Mouse (Mus musculus): Measurements from ENCODE around the gene Arhgap15. TPM values are rescaled to one million over a fixed set of nuclear protein-coding genes. Genes with fewer than 3 reads are reported as not detected.

Gene Arhgap15
- polyA plus RNA-seq, 1 experiment: 9.5 TPM

- Histone ChIP-seq H3K27ac (ENCODE audit: control insufficient read depth, insufficient read depth, low read length) (no peak overlapping the region), H3K27me3 (ENCODE audit: control insufficient read depth, insufficient read depth, low read length) (no peaks in the 10 kb centered on the region), H3K4me1 (replicated peaks; ENCODE audit: control insufficient read depth, insufficient read depth, low read length) (no peaks in the 10 kb centered on the region), H3K4me3 (ENCODE audit: control insufficient read depth, insufficient read depth, low read length) (no peak overlapping the region), H3K36me3 (ENCODE audit: control insufficient read depth, insufficient read depth, low read length) (no peaks in the 10 kb centered on the region)
- no peak for TF ChIP-seq POLR2A (IDR thresholded peaks at IDR 0.05; ENCODE audit: control insufficient read depth, extremely low read depth, insufficient read depth, low read length, poor library complexity)
- no peak for TF ChIP-seq CTCF (IDR thresholded peaks at IDR 0.05; ENCODE audit: borderline replicate concordance, control insufficient read depth, extremely low read depth, insufficient read depth, low read length, poor library complexity)
- DNase-seq: no peak
- 62% methylated on average over 3 of the region's 3 CpGs for WGBS
Measured at GRCm38 (mm10) chr2:44192058-44192457, 443.4 kb downstream of the Arhgap15 start.

- TF ChIP-seq POLR2A (IDR thresholded peaks at IDR 0.05; ENCODE audit: control insufficient read depth, extremely low read depth, insufficient read depth, low read length, poor library complexity) (no peak), CTCF (IDR thresholded peaks at IDR 0.05; ENCODE audit: borderline replicate concordance, control insufficient read depth, extremely low read depth, insufficient read depth, low read length, poor library complexity) (no peak)
- 98% methylated on average over 7 of the region's 7 CpGs for WGBS
- Histone ChIP-seq H3K36me3 (ENCODE audit: control insufficient read depth, insufficient read depth, low read length) (no peaks in the 10 kb centered on the region), H3K4me3 (ENCODE audit: control insufficient read depth, insufficient read depth, low read length) (no peak overlapping the region), H3K4me1 (replicated peaks; ENCODE audit: control insufficient read depth, insufficient read depth, low read length) (no peaks in the 10 kb centered on the region), H3K27me3 (ENCODE audit: control insufficient read depth, insufficient read depth, low read length) (no peaks in the 10 kb centered on the region), H3K27ac (ENCODE audit: control insufficient read depth, insufficient read depth, low read length) (no peak overlapping the region)
- DNase-seq: no peak
Measured at GRCm38 (mm10) chr2:44215506-44215905, 466.9 kb downstream of the Arhgap15 start.

- H3K27ac ChIP-seq (ENCODE audit: control insufficient read depth, insufficient read depth, low read length): no peak overlapping the region
- 95% methylated on average over 6 of the region's 6 CpGs for WGBS
- TF ChIP-seq POLR2A (IDR thresholded peaks at IDR 0.05; ENCODE audit: control insufficient read depth, extremely low read depth, insufficient read depth, low read length, poor library complexity) (no peak), CTCF (IDR thresholded peaks at IDR 0.05; ENCODE audit: borderline replicate concordance, control insufficient read depth, extremely low read depth, insufficient read depth, low read length, poor library complexity) (no peak)
- no peaks in the 10 kb centered on the region for H3K4me1 ChIP-seq (replicated peaks; ENCODE audit: control insufficient read depth, insufficient read depth, low read length)
- no peak overlapping the region for H3K4me3 ChIP-seq (ENCODE audit: control insufficient read depth, insufficient read depth, low read length)
- H3K27me3 ChIP-seq (ENCODE audit: control insufficient read depth, insufficient read depth, low read length): no peaks in the 10 kb centered on the region
- no peak for DNase-seq
- H3K36me3 ChIP-seq (ENCODE audit: control insufficient read depth, insufficient read depth, low read length): no peaks in the 10 kb centered on the region
Measured at GRCm38 (mm10) chr2:44217811-44218210, 469.2 kb downstream of the Arhgap15 start.

GRCm38 (mm10) chr2:44218317-44218716, 469.7 kb downstream of the Arhgap15 start:
- Histone ChIP-seq H3K4me1 (replicated peaks; ENCODE audit: control insufficient read depth, insufficient read depth, low read length) (no peaks in the 10 kb centered on the region), H3K27ac (ENCODE audit: control insufficient read depth, insufficient read depth, low read length) (no peak overlapping the region), H3K27me3 (ENCODE audit: control insufficient read depth, insufficient read depth, low read length) (no peaks in the 10 kb centered on the region), H3K4me3 (ENCODE audit: control insufficient read depth, insufficient read depth, low read length) (no peak overlapping the region), H3K36me3 (ENCODE audit: control insufficient read depth, insufficient read depth, low read length) (no peaks in the 10 kb centered on the region)
- DNase-seq: no peak
- no peak for TF ChIP-seq CTCF (IDR thresholded peaks at IDR 0.05; ENCODE audit: borderline replicate concordance, control insufficient read depth, extremely low read depth, insufficient read depth, low read length, poor library complexity)
- no peak for TF ChIP-seq POLR2A (IDR thresholded peaks at IDR 0.05; ENCODE audit: control insufficient read depth, extremely low read depth, insufficient read depth, low read length, poor library complexity)
- 89% methylated on average over 8 of the region's 8 CpGs for WGBS

GRCm38 (mm10) chr2:44221686-44222085, 473.1 kb downstream of the Arhgap15 start:
- no peak for DNase-seq
- TF ChIP-seq CTCF (IDR thresholded peaks at IDR 0.05; ENCODE audit: borderline replicate concordance, control insufficient read depth, extremely low read depth, insufficient read depth, low read length, poor library complexity): no peak
- no peak for TF ChIP-seq POLR2A (IDR thresholded peaks at IDR 0.05; ENCODE audit: control insufficient read depth, extremely low read depth, insufficient read depth, low read length, poor library complexity)

GRCm38 (mm10) chr2:44222176-44222753, 473.6 kb downstream of the Arhgap15 start:
- DNase-seq: no peak
- 90% methylated on average over 6 of the region's 6 CpGs for WGBS
- H3K36me3 ChIP-seq (ENCODE audit: control insufficient read depth, insufficient read depth, low read length): no peaks in the 10 kb centered on the region
- H3K4me1 ChIP-seq (replicated peaks; ENCODE audit: control insufficient read depth, insufficient read depth, low read length): no peaks in the 10 kb centered on the region
- H3K27me3 ChIP-seq (ENCODE audit: control insufficient read depth, insufficient read depth, low read length): no peaks in the 10 kb centered on the region
- H3K27ac ChIP-seq (ENCODE audit: control insufficient read depth, insufficient read depth, low read length): no peak overlapping the region
- H3K4me3 ChIP-seq (ENCODE audit: control insufficient read depth, insufficient read depth, low read length): no peak overlapping the region
- TF ChIP-seq POLR2A (IDR thresholded peaks at IDR 0.05; ENCODE audit: control insufficient read depth, extremely low read depth, insufficient read depth, low read length, poor library complexity) (no peak), CTCF (IDR thresholded peaks at IDR 0.05; ENCODE audit: borderline replicate concordance, control insufficient read depth, extremely low read depth, insufficient read depth, low read length, poor library complexity) (no peak)

More at GRCm38 (mm10) chr2:44221686-44222085, 473.1 kb downstream of the Arhgap15 start:
- Histone ChIP-seq H3K4me3 (ENCODE audit: control insufficient read depth, insufficient read depth, low read length) (no peak overlapping the region), H3K27ac (ENCODE audit: control insufficient read depth, insufficient read depth, low read length) (no peak overlapping the region), H3K36me3 (ENCODE audit: control insufficient read depth, insufficient read depth, low read length) (no peaks in the 10 kb centered on the region), H3K27me3 (ENCODE audit: control insufficient read depth, insufficient read depth, low read length) (no peaks in the 10 kb centered on the region), H3K4me1 (replicated peaks; ENCODE audit: control insufficient read depth, insufficient read depth, low read length) (no peaks in the 10 kb centered on the region)
- 93% methylated on average over 2 of the region's 2 CpGs for WGBS

- H3K27ac ChIP-seq (ENCODE audit: control insufficient read depth, insufficient read depth, low read length): no peak overlapping the region
- no peak for DNase-seq
- TF ChIP-seq POLR2A (IDR thresholded peaks at IDR 0.05; ENCODE audit: control insufficient read depth, extremely low read depth, insufficient read depth, low read length, poor library complexity): no peak
- no peak for TF ChIP-seq CTCF (IDR thresholded peaks at IDR 0.05; ENCODE audit: borderline replicate concordance, control insufficient read depth, extremely low read depth, insufficient read depth, low read length, poor library complexity)
- H3K36me3 ChIP-seq (ENCODE audit: control insufficient read depth, insufficient read depth, low read length): no peaks in the 10 kb centered on the region; the same call in 1 of the 2 replicates
- H3K4me1 ChIP-seq (replicated peaks; ENCODE audit: control insufficient read depth, insufficient read depth, low read length): no peaks in the 10 kb centered on the region
- no peak overlapping the region for H3K4me3 ChIP-seq (ENCODE audit: control insufficient read depth, insufficient read depth, low read length)
- H3K27me3 ChIP-seq (ENCODE audit: control insufficient read depth, insufficient read depth, low read length): no peaks in the 10 kb centered on the region
- WGBS: 97% methylated on average over 1 of the region's 1 CpGs
Measured at GRCm38 (mm10) chr2:44234856-44235255, 486.2 kb downstream of the Arhgap15 start.
